Mouse (Mus musculus) layer of hippocampus, postnatal 36 days (tissue): ENCODE results near the gene Med13l. TPM values are rescaled to one million over a fixed set of nuclear protein-coding genes. Genes with fewer than 3 reads are reported as not detected.
A peak's percentile ranks its signal among the peaks of the same experiment; 100 is the strongest.

Experiments
- DNase-seq, 2 experiments: peaks; one replicate each; pipeline ENCODE4 v3.0.0; 2022
- total RNA-seq, 2 experiments: library from RNA; stranded (reverse); gene quantifications; 2 replicates each; pipeline ENCODE4 v1.2.3; 2021

Med13l gene
- total RNA-seq, 2 experiments from 2014 or later = 103 to 127 TPM

GRCm38 (mm10) chr5:118594470-118595236, 34.2 kb downstream of the Med13l start:
- peak in 1 of 2 experiments; percentile 50 for DNase-seq

- no peak for DNase-seq
These were observed 35.4 kb downstream of the Med13l start for GRCm38 (mm10) chr5:118595901-118596300.

GRCm38 (mm10) chr5:118596452-118597092, 36.1 kb downstream of the Med13l start:
- no peak for DNase-seq

- no peak for DNase-seq
These were observed 38.1 kb downstream of the Med13l start for GRCm38 (mm10) chr5:118598601-118599000.

GRCm38 (mm10) chr5:118601452-118601851, 41.0 kb downstream of the Med13l start:
- no peak for DNase-seq

- DNase-seq = no peak
These were observed 42.2 kb downstream of the Med13l start for GRCm38 (mm10) chr5:118602706-118603105.

- no peak for DNase-seq
These were observed 45.1 kb downstream of the Med13l start for GRCm38 (mm10) chr5:118605424-118606067.

- DNase-seq = no peak
These were observed 46.2 kb downstream of the Med13l start for GRCm38 (mm10) chr5:118606636-118607035.

GRCm38 (mm10) chr5:118607900-118608299, 47.4 kb downstream of the Med13l start:
- no peak for DNase-seq

GRCm38 (mm10) chr5:118610468-118610867, 50.0 kb downstream of the Med13l start:
- no peak for DNase-seq

GRCm38 (mm10) chr5:118612956-118613631, 52.6 kb downstream of the Med13l start:
- no peak for DNase-seq

- no peak for DNase-seq
These were observed 53.2 kb downstream of the Med13l start for GRCm38 (mm10) chr5:118613704-118614103.

- no peak for DNase-seq
These were observed 53.6 kb downstream of the Med13l start for GRCm38 (mm10) chr5:118614116-118614515.

- no peak for DNase-seq
These were observed 54.1 kb downstream of the Med13l start for GRCm38 (mm10) chr5:118614571-118614981.

- DNase-seq = no peak
These were observed 58.6 kb downstream of the Med13l start for GRCm38 (mm10) chr5:118618963-118619610.

GRCm38 (mm10) chr5:118619801-118620200, 59.3 kb downstream of the Med13l start:
- no peak for DNase-seq

GRCm38 (mm10) chr5:118620330-118620910, 59.9 kb downstream of the Med13l start:
- DNase-seq = no peak

- no peak for DNase-seq
These were observed 61.4 kb downstream of the Med13l start for GRCm38 (mm10) chr5:118621877-118622276.

GRCm38 (mm10) chr5:118622346-118622745, 61.9 kb downstream of the Med13l start:
- no peak for DNase-seq

GRCm38 (mm10) chr5:118623797-118624196, 63.3 kb downstream of the Med13l start:
- no peak for DNase-seq

- no peak for DNase-seq
These were observed 67.2 kb downstream of the Med13l start for GRCm38 (mm10) chr5:118627630-118628029.

GRCm38 (mm10) chr5:118628211-118628610, 67.7 kb downstream of the Med13l start:
- DNase-seq = no peak
